Mouse (Mus musculus) hindbrain, embryonic 16.5 days (tissue): Measurements from ENCODE around the gene Tmem79. TPM values are rescaled to one million over a fixed set of nuclear protein-coding genes. Genes with fewer than 3 reads are reported as not detected.
"Not testable (repeated sequence)": the region's sequence is repeated elsewhere in the genome, so short reads cannot be mapped to it uniquely, and the experiment has no call there.

Experiments used
- ATAC-seq: fragments of 200-750 bp; cut with Nextera tagmentation; 2 replicates; pipeline ENCODE4 v1.8.0; 2017; ENCODE audit warnings: moderate TSS enrichment, moderate library complexity
- H3K27ac ChIP-seq: fragments of 300-500 bp; sonication (generic); 2 replicates; pipeline ENCODE4 v1.5.1; 2014; ENCODE audit warnings: low read depth, mild to moderate bottlenecking, control low read depth, low read length, moderate library complexity
- H3K27me3 ChIP-seq: fragments of 300-500 bp; sonication (generic); replicated peaks from 2 replicates; pipeline ENCODE4 v1.6.1; 2014; ENCODE audit warnings: low read length; ENCODE audit not compliant: control insufficient read depth, insufficient read depth
- H3K36me3 ChIP-seq: fragments of 300-500 bp; sonication (generic); 2 replicates; pipeline ENCODE4 v1.6.1; 2014; ENCODE audit warnings: mild to moderate bottlenecking, low read length, moderate library complexity, mixed read lengths; ENCODE audit not compliant: control insufficient read depth, insufficient read depth
- H3K4me1 ChIP-seq: fragments of 300-500 bp; sonication (generic); 2 replicates; pipeline ENCODE4 v1.6.1; 2014; ENCODE audit warnings: low read depth, low read length; ENCODE audit not compliant: control insufficient read depth, insufficient read depth
- H3K4me2 ChIP-seq: fragments of 300-500 bp; sonication (generic); 2 replicates; pipeline ENCODE4 v1.6.1; 2014; ENCODE audit warnings: mild to moderate bottlenecking, low read length, control low read depth, moderate library complexity
- H3K4me3 ChIP-seq: fragments of 300-500 bp; sonication (generic); 2 replicates; pipeline ENCODE4 v1.5.1; 2014; ENCODE audit warnings: mild to moderate bottlenecking, low read length, control low read depth, moderate library complexity
- H3K9ac ChIP-seq: fragments of 300-500 bp; sonication (generic); 2 replicates; pipeline ENCODE4 v1.6.1; 2014; ENCODE audit warnings: low read depth, mild to moderate bottlenecking, control low read depth, low read length, moderate library complexity
- H3K9me3 ChIP-seq: fragments of 300-500 bp; sonication (generic); 2 replicates; pipeline ENCODE4 v1.6.1; 2014; ENCODE audit warnings: mild to moderate bottlenecking, low read length, moderate library complexity; ENCODE audit not compliant: control insufficient read depth
- WGBS: fragments of 180-500 bp; shearing (Covaris S2); extraction: QIAGEN DNeasy Blood & Tissue Kit; methylation state at CpG from one replicate; pipeline ENCODE4 v1.1.7; 2014; 5-methylcytosine and 5-hydroxymethylcytosine counted together
- polyA plus RNA-seq: library from polyadenylated mRNA; unstranded; fragments of >200 nt; fragmentation: Nextera tagmentation; extraction: Ambion mirVana; gene quantifications from 2 replicates; pipeline ENCODE4 v1.2.1, GENCODE M21; 2015

Gene Tmem79
- polyA plus RNA-seq, 1 experiment from 2014 or later: 1.3 TPM

GRCm38 (mm10) chr3:88291970-88292369, 44.0 kb downstream of the Tmem79 start:
- Histone ChIP-seq H3K4me1 (peaks cover 5% of the 10 kb centered on the region), H3K27ac (no peak overlapping the region), H3K4me3 (no peak overlapping the region), H3K27me3 (no peaks in the 10 kb centered on the region), H3K36me3 (no peaks in the 10 kb centered on the region), H3K9ac (no peak overlapping the region), H3K9me3 (no peaks in the 10 kb centered on the region), H3K4me2 (no peak overlapping the region)
- WGBS: 41% methylated on average over 4 of the region's 4 CpGs
- no peak for ATAC-seq

GRCm38 (mm10) chr3:88288133-88288713, 47.7 kb downstream of the Tmem79 start:
- 77% methylated on average over 8 of the region's 10 CpGs for WGBS
- H3K27ac ChIP-seq, H3K9ac ChIP-seq, H3K27me3 ChIP-seq, H3K9me3 ChIP-seq, H3K36me3 ChIP-seq, H3K4me2 ChIP-seq, H3K4me1 ChIP-seq, ATAC-seq, H3K4me3 ChIP-seq: not testable (repeated sequence)

GRCm38 (mm10) chr3:88287110-88287509, 48.8 kb downstream of the Tmem79 start, which contains the start of gene Gm38392:
Gene Gm38392 (minus strand): TSS chr3:88287210.
- Histone ChIP-seq H3K4me2 (no peak within 1 kb of the TSS), H3K4me1 (no peaks in the 10 kb centered on the region), H3K4me3 (no peak within 1 kb of the TSS), H3K9ac (no peak within 1 kb of the TSS), H3K27ac (no peak within 1 kb of the TSS), H3K36me3 (no peaks in the 10 kb centered on the region), H3K27me3 (no peaks in the 10 kb centered on the region), H3K9me3 (no peaks in the 10 kb centered on the region)
- ATAC-seq: no peak
- WGBS: 98% methylated on average over 4 of the region's 4 CpGs

GRCm38 (mm10) chr3:88285565-88285895, 50.4 kb downstream of the Tmem79 start:
- WGBS: no CpG with 5 or more reads among the region's 2 CpGs
- H3K4me3 ChIP-seq, ATAC-seq, H3K4me1 ChIP-seq, H3K9me3 ChIP-seq, H3K36me3 ChIP-seq, H3K9ac ChIP-seq, H3K27me3 ChIP-seq, H3K27ac ChIP-seq, H3K4me2 ChIP-seq: not testable (repeated sequence)

- not testable (repeated sequence) for H3K4me3 ChIP-seq, H3K4me2 ChIP-seq, H3K4me1 ChIP-seq, H3K9me3 ChIP-seq, H3K9ac ChIP-seq, H3K27me3 ChIP-seq, H3K36me3 ChIP-seq, ATAC-seq, H3K27ac ChIP-seq
- WGBS: 97% methylated on average over 14 of the region's 14 CpGs
Measured at GRCm38 (mm10) chr3:88284815-88285564, 51.0 kb downstream of the Tmem79 start.

GRCm38 (mm10) chr3:88281141-88281916, 54.6 kb downstream of the Tmem79 start:
- H3K36me3 ChIP-seq, H3K9ac ChIP-seq, H3K4me2 ChIP-seq, ATAC-seq, H3K4me3 ChIP-seq, H3K4me1 ChIP-seq, H3K27ac ChIP-seq, H3K9me3 ChIP-seq, H3K27me3 ChIP-seq: not testable (repeated sequence)
- 61% methylated on average over 11 of the region's 11 CpGs for WGBS

- H3K9me3 ChIP-seq: no peaks in the 10 kb centered on the region
- 93% methylated on average over 2 of the region's 2 CpGs for WGBS
- H3K36me3 ChIP-seq: no peaks in the 10 kb centered on the region
- no peaks in the 10 kb centered on the region for H3K27me3 ChIP-seq
- ATAC-seq: no peak
- H3K4me2 ChIP-seq: no peak overlapping the region
- no peak overlapping the region for H3K4me3 ChIP-seq
- H3K27ac ChIP-seq: no peak overlapping the region
- no peak overlapping the region for H3K9ac ChIP-seq
- no peaks in the 10 kb centered on the region for H3K4me1 ChIP-seq
Measured at GRCm38 (mm10) chr3:88280035-88280434, 55.9 kb downstream of the Tmem79 start.
